Mouse (Mus musculus): Measurements from ENCODE around the gene Ranbp10. TPM values are rescaled to one million over a fixed set of nuclear protein-coding genes. Genes with fewer than 3 reads are reported as not detected.

Gene Ranbp10
- 16.9 and 17.2 TPM in 2 replicates for total RNA-seq (2017)

- ATAC-seq (ENCODE audit: extremely low read depth, insufficient number of reproducible peaks, low FRiP score, poor library complexity, severe bottlenecking) = peak; percentile 96
These were observed at the start of gene Ranbp10, which contains the start of gene Tsnaxip1 for GRCm38 (mm10) chr8:105826861-105827848. Ranbp10 (minus strand) TSS chr8:105827350. Tsnaxip1 (plus strand) TSS chr8:105827731.

- ATAC-seq (ENCODE audit: extremely low read depth, insufficient number of reproducible peaks, low FRiP score, poor library complexity, severe bottlenecking) = no peak
These were observed 47.2 kb upstream of the Ranbp10 start for GRCm38 (mm10) chr8:105874301-105874700.

DNA sequence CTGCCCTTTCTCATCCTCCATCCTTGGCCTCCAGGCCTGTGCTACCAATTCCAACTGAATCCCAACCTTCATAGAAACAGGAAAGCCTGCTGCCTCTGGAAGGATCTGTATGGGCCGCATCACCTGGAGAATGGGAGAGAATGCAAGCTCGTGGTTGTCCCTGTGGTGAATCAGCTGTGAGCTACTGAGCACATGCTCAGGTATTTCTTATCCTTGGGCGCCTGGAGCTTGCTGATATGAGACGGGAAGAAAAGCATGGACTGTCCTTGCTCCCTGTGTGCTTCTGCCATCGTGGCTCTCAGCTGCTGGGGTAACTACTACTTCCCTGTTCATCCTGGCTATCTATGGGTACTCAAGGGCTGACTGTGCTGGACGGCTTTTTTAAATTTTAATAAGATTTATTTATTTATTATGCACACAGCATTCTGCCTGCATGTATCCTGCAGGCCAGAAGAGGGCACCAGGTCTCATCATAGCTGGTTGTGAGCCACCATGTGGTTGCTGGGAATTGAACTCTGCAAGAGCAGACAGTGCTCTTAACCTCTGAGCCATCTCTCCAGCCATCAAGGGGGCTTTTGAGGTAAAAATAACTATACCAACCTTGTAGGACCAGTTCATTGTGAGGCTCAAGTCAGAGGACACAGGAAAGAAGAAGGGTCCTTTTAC, 39.3 kb upstream of the Ranbp10 start:
- no peak for ATAC-seq (ENCODE audit: extremely low read depth, insufficient number of reproducible peaks, low FRiP score, poor library complexity, severe bottlenecking)

DNA sequence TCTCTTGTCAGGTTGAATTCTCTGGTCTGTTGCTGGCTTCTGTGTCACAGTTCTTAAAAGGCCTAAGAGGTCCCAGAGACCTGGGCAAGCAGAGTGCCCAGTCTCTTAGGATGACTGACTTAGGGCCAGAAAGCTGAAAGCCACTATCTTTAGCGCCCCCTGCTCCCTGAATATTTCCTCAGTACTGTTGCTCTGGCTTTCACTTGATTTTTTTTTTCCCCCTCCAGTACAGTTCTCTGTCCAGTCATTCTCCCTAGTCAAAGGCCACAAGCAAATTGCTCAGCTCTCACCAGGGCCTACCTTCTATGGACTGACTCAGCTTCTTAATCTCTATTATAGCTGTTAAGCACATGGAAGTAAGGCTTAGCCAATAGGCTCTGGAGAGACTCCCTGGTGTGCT, 34.8 kb upstream of the Ranbp10 start:
- ATAC-seq (ENCODE audit: extremely low read depth, insufficient number of reproducible peaks, low FRiP score, poor library complexity, severe bottlenecking) = no peak

DNA sequence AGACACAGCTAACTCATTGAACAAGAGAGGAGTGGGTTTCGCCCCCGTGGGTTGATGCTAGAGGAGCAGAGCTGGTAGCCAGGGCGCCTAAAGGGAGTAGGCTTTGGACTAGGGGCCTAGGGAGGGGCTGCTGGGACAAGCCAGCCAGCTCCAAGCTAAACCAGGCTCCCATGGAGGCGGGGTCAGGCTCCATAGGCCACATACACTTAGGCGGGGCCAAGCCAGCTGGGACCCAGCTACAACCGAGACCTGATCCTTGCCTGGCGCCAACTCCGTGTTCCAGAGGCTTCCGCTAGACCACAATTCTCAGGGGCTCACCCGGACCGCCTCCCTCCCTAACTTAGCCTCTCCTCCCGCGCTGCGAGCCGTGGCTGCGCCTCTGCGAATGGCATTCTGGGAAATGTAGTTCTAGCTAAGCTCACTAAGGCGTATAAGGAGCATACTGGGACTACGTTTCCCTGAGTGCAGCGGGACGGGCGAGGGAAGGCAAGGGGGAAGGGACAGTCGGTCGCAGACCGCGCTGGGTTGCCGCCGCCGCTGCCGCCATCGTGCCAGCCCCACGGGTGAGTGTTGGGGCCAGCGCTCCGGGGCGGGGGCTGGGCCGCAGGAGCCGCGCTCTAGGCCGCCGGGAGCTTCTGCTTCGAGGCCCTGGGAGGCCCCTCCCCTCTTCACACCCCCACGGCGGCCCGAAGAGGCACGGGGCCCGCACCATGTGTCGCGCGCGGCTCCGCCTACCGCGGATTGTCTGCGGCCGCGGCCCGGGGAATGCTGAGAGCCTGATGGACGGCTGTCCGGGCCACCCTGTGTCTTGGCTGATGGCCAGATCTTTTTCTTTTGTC, 33.2 kb upstream of the Ranbp10 start, which contains the start of gene Nutf2:
Gene Nutf2 (plus strand): TSS at position 438 of the 839 bp plus-strand sequence.
- peak; percentile 96 for ATAC-seq (ENCODE audit: extremely low read depth, insufficient number of reproducible peaks, low FRiP score, poor library complexity, severe bottlenecking)

- ATAC-seq (ENCODE audit: extremely low read depth, insufficient number of reproducible peaks, low FRiP score, poor library complexity, severe bottlenecking) = no peak
These were observed 32.2 kb upstream of the Ranbp10 start for GRCm38 (mm10) chr8:105859314-105859713.

DNA sequence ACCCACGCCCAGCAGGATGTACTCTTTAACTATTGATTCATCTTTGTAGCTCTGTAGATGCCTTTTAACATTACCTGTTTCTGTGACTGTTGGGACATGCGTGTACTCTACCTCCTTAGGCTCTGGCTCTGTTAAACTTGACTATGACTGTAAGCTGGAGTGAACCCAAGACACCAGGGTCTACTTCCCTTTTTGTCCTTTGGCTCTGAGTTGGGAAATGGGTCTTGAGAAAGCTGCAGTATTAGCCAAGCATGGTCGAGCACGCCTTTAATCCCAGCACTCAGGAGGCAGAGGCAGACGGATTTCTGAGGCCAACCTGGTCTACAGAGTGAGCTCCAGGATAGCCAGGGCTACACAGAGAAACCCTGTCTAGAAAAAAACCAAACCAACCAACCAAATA, 31.3 kb upstream of the Ranbp10 start:
- peak; percentile 24; the same call in 1 of the 2 replicates for ATAC-seq (ENCODE audit: extremely low read depth, insufficient number of reproducible peaks, low FRiP score, poor library complexity, severe bottlenecking)

- no peak for ATAC-seq (ENCODE audit: extremely low read depth, insufficient number of reproducible peaks, low FRiP score, poor library complexity, severe bottlenecking)
These were observed 29.2 kb upstream of the Ranbp10 start for GRCm38 (mm10) chr8:105856168-105856835.

- ATAC-seq (ENCODE audit: extremely low read depth, insufficient number of reproducible peaks, low FRiP score, poor library complexity, severe bottlenecking) = no peak
These were observed 28.4 kb upstream of the Ranbp10 start for GRCm38 (mm10) chr8:105855248-105856167.

GRCm38 (mm10) chr8:105854715-105855216, 27.6 kb upstream of the Ranbp10 start, which contains the start of gene Thap11:
Thap11 (plus strand) TSS chr8:105855132.
- peak; percentile 79 for ATAC-seq (ENCODE audit: extremely low read depth, insufficient number of reproducible peaks, low FRiP score, poor library complexity, severe bottlenecking)

DNA sequence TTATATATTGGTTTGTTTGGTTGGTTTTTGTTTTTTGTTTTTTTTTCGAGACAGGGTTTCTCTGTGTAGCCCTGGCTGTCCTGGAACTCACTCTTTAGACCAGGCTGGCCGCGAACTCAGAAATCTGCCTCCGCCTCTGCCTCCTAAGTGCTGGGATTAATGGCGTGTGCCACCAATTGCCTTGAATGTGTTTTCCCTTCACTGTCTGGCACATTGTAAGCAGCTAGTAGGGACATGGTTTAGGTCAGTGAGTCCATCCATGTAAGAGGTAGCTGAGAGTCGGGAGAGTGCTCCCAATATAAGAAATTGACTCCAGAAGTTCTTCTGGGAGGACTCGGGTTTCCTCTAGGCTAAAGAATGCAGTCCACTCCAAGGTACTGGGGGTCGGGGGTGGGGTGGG, 27.2 kb upstream of the Ranbp10 start:
- no peak for ATAC-seq (ENCODE audit: extremely low read depth, insufficient number of reproducible peaks, low FRiP score, poor library complexity, severe bottlenecking)

GRCm38 (mm10) chr8:105853178-105853577, 26.0 kb upstream of the Ranbp10 start, which contains the start of gene Cenpt:
Cenpt (minus strand) TSS chr8:105853278.
- no peak for ATAC-seq (ENCODE audit: extremely low read depth, insufficient number of reproducible peaks, low FRiP score, poor library complexity, severe bottlenecking)

DNA sequence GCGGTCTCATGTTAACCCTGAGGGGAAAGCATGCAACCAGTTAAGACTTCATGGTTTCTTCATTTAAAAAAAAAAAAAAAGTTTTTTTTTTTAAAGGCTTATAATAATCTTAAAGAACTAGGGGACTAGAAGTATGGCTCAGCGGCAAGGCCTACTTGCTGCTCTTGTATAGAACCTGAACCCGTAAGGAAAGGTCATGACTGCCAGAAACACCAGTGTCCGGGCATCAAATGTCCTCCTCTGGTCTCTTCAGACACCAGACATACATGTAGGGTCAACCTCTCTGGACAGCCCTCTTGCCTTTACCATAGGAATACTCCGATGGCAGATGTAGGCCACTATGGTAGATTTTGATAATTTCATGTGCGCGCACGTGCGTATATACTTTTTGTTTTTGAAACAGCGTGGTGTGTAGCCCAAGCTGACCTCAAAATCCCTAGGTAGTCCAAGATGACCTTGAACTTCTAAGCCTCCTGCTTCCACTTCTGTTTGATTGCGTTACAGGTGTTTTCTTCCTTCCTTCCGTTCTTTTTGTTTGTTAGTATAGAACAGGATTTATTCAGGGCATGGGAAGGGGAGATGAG, 25.1 kb upstream of the Ranbp10 start:
- ATAC-seq (ENCODE audit: extremely low read depth, insufficient number of reproducible peaks, low FRiP score, poor library complexity, severe bottlenecking) = no peak

- peak; percentile 65 for ATAC-seq (ENCODE audit: extremely low read depth, insufficient number of reproducible peaks, low FRiP score, poor library complexity, severe bottlenecking)
These were observed 24.5 kb upstream of the Ranbp10 start for GRCm38 (mm10) chr8:105851651-105852143.

GRCm38 (mm10) chr8:105850611-105851010, 23.5 kb upstream of the Ranbp10 start:
- ATAC-seq (ENCODE audit: extremely low read depth, insufficient number of reproducible peaks, low FRiP score, poor library complexity, severe bottlenecking) = no peak

DNA sequence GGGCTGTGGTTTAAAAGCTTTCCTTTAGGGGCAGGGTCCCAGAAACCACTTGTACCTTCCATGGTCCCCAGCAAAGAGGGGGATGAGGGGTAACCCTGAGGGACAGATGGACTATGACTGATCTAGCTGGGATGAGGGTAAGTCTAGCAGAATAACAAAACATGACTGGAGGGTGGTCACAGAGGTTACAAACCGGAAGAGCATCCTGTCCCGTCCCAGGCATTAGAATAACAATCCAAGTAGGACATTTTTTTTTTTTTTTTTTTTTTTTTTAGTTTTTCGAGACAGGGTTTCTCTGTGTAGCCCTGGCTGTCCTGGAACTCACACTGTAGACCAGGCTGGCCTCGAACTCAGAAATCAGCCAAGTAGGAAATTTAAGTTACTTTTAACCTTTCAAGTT, 22.9 kb upstream of the Ranbp10 start:
- no peak for ATAC-seq (ENCODE audit: extremely low read depth, insufficient number of reproducible peaks, low FRiP score, poor library complexity, severe bottlenecking)

DNA sequence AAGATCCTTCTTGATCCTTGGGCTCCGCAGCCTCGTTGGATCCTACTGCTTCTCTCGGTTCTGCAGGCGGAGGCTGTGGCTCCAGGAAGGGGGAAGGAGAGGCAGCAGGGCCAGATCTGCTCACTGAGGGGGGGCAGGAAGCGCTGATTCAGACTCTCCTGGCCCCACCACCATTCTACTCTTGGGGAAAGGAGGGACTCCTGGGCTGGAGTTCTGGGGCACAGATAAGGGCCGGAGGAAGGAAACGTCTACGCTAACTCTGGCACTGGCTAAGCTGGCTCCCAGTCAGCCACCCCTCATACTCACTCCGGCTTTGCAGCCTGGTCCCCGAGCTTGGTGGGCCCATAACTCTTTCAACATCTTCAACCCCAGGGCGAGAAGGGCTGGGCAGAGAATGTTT, 19.5 kb upstream of the Ranbp10 start:
- ATAC-seq (ENCODE audit: extremely low read depth, insufficient number of reproducible peaks, low FRiP score, poor library complexity, severe bottlenecking) = no peak
